Comparison of ENCODE assay signal across 18 mouse cellular contexts in the genomic region with DNA sequence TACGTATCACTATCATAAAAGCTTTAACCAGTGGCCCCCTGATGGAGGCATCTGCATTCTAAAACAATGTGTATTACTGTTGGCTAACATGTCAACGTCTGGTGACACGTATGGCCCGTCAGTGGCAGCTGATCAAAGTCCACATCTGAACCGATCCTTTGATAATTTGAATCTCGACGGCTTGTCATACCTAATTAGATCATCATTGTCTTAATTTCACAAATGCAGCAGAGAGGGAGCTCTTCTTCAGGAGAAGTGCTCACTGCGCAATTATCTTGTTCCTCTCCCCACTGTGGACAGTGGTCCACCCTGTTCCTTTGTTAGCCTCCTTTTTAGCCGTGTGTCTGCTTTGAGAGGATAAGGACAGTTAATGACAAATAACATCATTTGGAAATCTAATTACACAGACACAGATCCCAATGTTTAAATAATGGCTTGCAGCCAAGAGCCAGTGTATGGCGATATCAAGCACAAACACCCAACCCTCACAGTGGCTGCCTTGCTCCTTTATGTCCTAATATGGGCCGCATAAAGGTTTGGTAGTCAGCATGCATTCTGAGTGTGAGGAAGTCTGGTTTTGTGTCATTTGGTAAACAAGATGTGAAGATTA.
DNase-seq lines count a peak whose midpoint lies in the region; ATAC-seq lines count a peak whose summit lies in the region.
"Had no signal": no experiment of that assay in that cellular context is flagged by ENCODE, and none has a peak within 500 bp of the region (broad histone marks: within the 10 kb centered on the region; RNA-seq: fewer than 3 reads in every experiment).

No protein-coding gene starts in this region.

- ATAC-seq in forebrain, embryonic 14.5 days, result peak; percentile 59
- ATAC-seq in forebrain, embryonic 11.5 days (replicated peaks; ENCODE audit: low FRiP score), result no peak
- peak; percentile 79 for ATAC-seq in lung, embryonic 16.5 days (ENCODE audit: low read depth)
- ATAC-seq in common myeloid progenitor, adult 5-6 weeks (replicated peaks; ENCODE audit: low read depth, poor library complexity, severe bottlenecking), result peak; percentile 80
- peak; percentile 29; the same call in 1 of the 2 replicates for ATAC-seq in megakaryocyte, adult 5-6 weeks (ENCODE audit: poor library complexity, severe bottlenecking)

- DNase-seq in forebrain, embryonic 14.5 days (ENCODE audit: low spot score), result peak; percentile 67
- no peak for DNase-seq in forebrain, embryonic 11.5 days (ENCODE audit: low spot score)
- no peak for DNase-seq in lung, postnatal 36 days
- no peak for DNase-seq in embryo, embryonic 11 days
- DNase-seq in thymus, postnatal 25 days, result no peak
- DNase-seq: cerebellum, adult 2 months; gastrocnemius, adult 2 months; kidney, postnatal 10 days; layer of hippocampus, adult 9-11 months; liver; right cerebral cortex, adult 18-20 months; spleen, adult 18-20 months had no signal

- H3K4me1 ChIP-seq in forebrain, embryonic 14.5 days (ENCODE audit: control insufficient read depth, insufficient read depth, low read length), result peaks cover 10% of the 10 kb centered on the region; the same call in 1 of the 2 replicates
- H3K4me1 ChIP-seq in forebrain, embryonic 11.5 days (replicated peaks; ENCODE audit: control insufficient read depth, insufficient read depth, low read length), result 0 out of 2 replicates have a peak, but pooled peaks cover 4% of the 10 kb centered on the region
- H3K4me1 ChIP-seq in lung, embryonic 16.5 days (replicated peaks; ENCODE audit: control insufficient read depth, insufficient read depth, low read length), result peaks cover 4% of the 10 kb centered on the region; the same call in 1 of the 2 replicates
- H3K4me1 ChIP-seq: megakaryocyte, embryonic 14.5 days had no signal

- no peaks in the 10 kb centered on the region for H3K36me3 ChIP-seq in forebrain, embryonic 14.5 days (ENCODE audit: control insufficient read depth, insufficient read depth, low read length)
- no peaks in the 10 kb centered on the region for H3K36me3 ChIP-seq in forebrain, embryonic 11.5 days (ENCODE audit: control insufficient read depth, insufficient read depth, low read length)
- H3K36me3 ChIP-seq in lung, embryonic 16.5 days (ENCODE audit: control insufficient read depth, insufficient read depth, low read length), result no peaks in the 10 kb centered on the region
- H3K36me3 ChIP-seq: neural tube, embryonic 12.5 days had no signal

- H3K9ac ChIP-seq in forebrain, embryonic 14.5 days (ENCODE audit: low read length), result no peak overlapping the region
- no peak overlapping the region for H3K9ac ChIP-seq in forebrain, embryonic 11.5 days (ENCODE audit: low read length)
- H3K9ac ChIP-seq in lung, embryonic 16.5 days (ENCODE audit: low read length), result no peak overlapping the region
- H3K9ac ChIP-seq: neural tube, embryonic 12.5 days had no signal

- H3K9me3 ChIP-seq in forebrain, embryonic 14.5 days (replicated peaks; ENCODE audit: control insufficient read depth, low read length), result no peaks in the 10 kb centered on the region
- no peaks in the 10 kb centered on the region for H3K9me3 ChIP-seq in forebrain, embryonic 11.5 days (ENCODE audit: control insufficient read depth, low read length)
- no peaks in the 10 kb centered on the region for H3K9me3 ChIP-seq in lung, embryonic 16.5 days (ENCODE audit: control insufficient read depth, low read length)
- H3K9me3 ChIP-seq: neural tube, embryonic 12.5 days had no signal

- H3K4me3 ChIP-seq in forebrain, embryonic 14.5 days (ENCODE audit: low read depth, low read length), result no peak overlapping the region
- no peak overlapping the region for H3K4me3 ChIP-seq in forebrain, embryonic 11.5 days (ENCODE audit: low read depth, low read length)
- no peak overlapping the region for H3K4me3 ChIP-seq in lung, embryonic 16.5 days (ENCODE audit: low read length)
- H3K4me3 ChIP-seq: erythroblast, embryonic 14.5 days; gastrocnemius, adult 2 months; megakaryocyte, embryonic 14.5 days; neural tube, embryonic 12.5 days had no signal

- H3K27me3 ChIP-seq in forebrain, embryonic 14.5 days (replicated peaks; ENCODE audit: control insufficient read depth, insufficient read depth, low read length), result no peaks in the 10 kb centered on the region
- no peaks in the 10 kb centered on the region for H3K27me3 ChIP-seq in forebrain, embryonic 11.5 days (ENCODE audit: control insufficient read depth, insufficient read depth, low read length)
- H3K27me3 ChIP-seq in lung, embryonic 16.5 days (ENCODE audit: control insufficient read depth, insufficient read depth, low read depth, low read length), result no peaks in the 10 kb centered on the region
- H3K27me3 ChIP-seq: neural tube, embryonic 12.5 days had no signal

- 27% methylated on average over 11 of the region's 11 CpGs for WGBS in forebrain, embryonic 14.5 days
- 70% methylated on average over 11 of the region's 11 CpGs for WGBS in forebrain, embryonic 11.5 days
- WGBS in lung, embryonic 16.5 days, result 52% methylated on average over 11 of the region's 11 CpGs

- H3K27ac ChIP-seq in forebrain, embryonic 14.5 days (ENCODE audit: low read depth, low read length), result no peak overlapping the region
- no peak overlapping the region for H3K27ac ChIP-seq in forebrain, embryonic 11.5 days (ENCODE audit: low read depth, low read length)
- H3K27ac ChIP-seq in lung, embryonic 16.5 days (ENCODE audit: low read length), result 0 out of 2 replicates have a peak overlapping the region, but pooled peaks have one; percentile 12
- H3K27ac ChIP-seq: gastrocnemius, adult 2 months; neural tube, embryonic 12.5 days had no signal

- H3K4me2 ChIP-seq in forebrain, embryonic 14.5 days (ENCODE audit: low read length), result no peak overlapping the region
- H3K4me2 ChIP-seq in forebrain, embryonic 11.5 days (ENCODE audit: low read depth, low read length, severe bottlenecking), result no peak overlapping the region
- no peak overlapping the region for H3K4me2 ChIP-seq in lung, embryonic 16.5 days (ENCODE audit: low read depth, low read length)
- H3K4me2 ChIP-seq: neural tube, embryonic 12.5 days had no signal
